ENCODE assay signal across 17 mouse cellular contexts in genomic region chr14:47905334-47905733, GRCm38 (mm10).
"Had no signal": no experiment of that assay in that cellular context is flagged by ENCODE, and none has a peak within 500 bp of the region (broad histone marks: within the 10 kb centered on the region; RNA-seq: fewer than 3 reads in every experiment).

No protein-coding gene starts in this region.

- H3K27ac ChIP-seq: lung, embryonic 15.5 days; macrophage; midbrain, embryonic 13.5 days; midbrain, embryonic 15.5 days; neural tube, embryonic 12.5 days; stomach, embryonic 15.5 days; stomach, postnatal 0 days had no signal

- H3K9ac ChIP-seq: liver, postnatal 0 days; lung, embryonic 15.5 days; midbrain, embryonic 13.5 days; midbrain, embryonic 15.5 days; neural tube, embryonic 12.5 days; stomach, embryonic 15.5 days had no signal

- H3K4me3 ChIP-seq: lung, embryonic 15.5 days; megakaryocyte, embryonic 14.5 days; midbrain, embryonic 13.5 days; midbrain, embryonic 15.5 days; neural tube, embryonic 12.5 days; stomach, embryonic 15.5 days had no signal

- H3K36me3 ChIP-seq: lung, embryonic 15.5 days; midbrain, embryonic 13.5 days; midbrain, embryonic 15.5 days; neural tube, embryonic 12.5 days; stomach, embryonic 15.5 days had no signal

- H3K27me3 ChIP-seq: lung, embryonic 15.5 days; megakaryocyte, embryonic 14.5 days; midbrain, embryonic 13.5 days; midbrain, embryonic 15.5 days; neural tube, embryonic 12.5 days; stomach, embryonic 15.5 days had no signal

- H3K4me1 ChIP-seq: lung, embryonic 15.5 days; megakaryocyte, embryonic 14.5 days; neural tube, embryonic 12.5 days; stomach, embryonic 15.5 days had no signal

- H3K4me2 ChIP-seq: lung, embryonic 15.5 days; midbrain, embryonic 13.5 days; midbrain, embryonic 15.5 days; neural tube, embryonic 12.5 days; stomach, embryonic 15.5 days had no signal

- DNase-seq: liver, postnatal 0 days; lung, adult 2 months; lung, postnatal 14 days; lung, postnatal 36 days; right cerebral cortex, postnatal 14 days; thymus, adult 2 months; thymus, postnatal 25 days; thymus, postnatal 4 days had no signal

- ATAC-seq: liver, postnatal 0 days; lung, postnatal 0 days; midbrain, embryonic 13.5 days; midbrain, embryonic 15.5 days had no signal

- H3K9me3 ChIP-seq: lung, embryonic 15.5 days; megakaryocyte, embryonic 14.5 days; midbrain, embryonic 13.5 days; midbrain, embryonic 15.5 days; neural tube, embryonic 12.5 days; stomach, embryonic 15.5 days had no signal
